Mouse (Mus musculus): ENCODE results near the gene Sh3bgrl3. TPM values are rescaled to one million over a fixed set of nuclear protein-coding genes. Genes with fewer than 3 reads are reported as not detected.

The Sh3bgrl3 gene
- polyA plus RNA-seq, 1 experiment from 2014 or later = 312 TPM

DNA sequence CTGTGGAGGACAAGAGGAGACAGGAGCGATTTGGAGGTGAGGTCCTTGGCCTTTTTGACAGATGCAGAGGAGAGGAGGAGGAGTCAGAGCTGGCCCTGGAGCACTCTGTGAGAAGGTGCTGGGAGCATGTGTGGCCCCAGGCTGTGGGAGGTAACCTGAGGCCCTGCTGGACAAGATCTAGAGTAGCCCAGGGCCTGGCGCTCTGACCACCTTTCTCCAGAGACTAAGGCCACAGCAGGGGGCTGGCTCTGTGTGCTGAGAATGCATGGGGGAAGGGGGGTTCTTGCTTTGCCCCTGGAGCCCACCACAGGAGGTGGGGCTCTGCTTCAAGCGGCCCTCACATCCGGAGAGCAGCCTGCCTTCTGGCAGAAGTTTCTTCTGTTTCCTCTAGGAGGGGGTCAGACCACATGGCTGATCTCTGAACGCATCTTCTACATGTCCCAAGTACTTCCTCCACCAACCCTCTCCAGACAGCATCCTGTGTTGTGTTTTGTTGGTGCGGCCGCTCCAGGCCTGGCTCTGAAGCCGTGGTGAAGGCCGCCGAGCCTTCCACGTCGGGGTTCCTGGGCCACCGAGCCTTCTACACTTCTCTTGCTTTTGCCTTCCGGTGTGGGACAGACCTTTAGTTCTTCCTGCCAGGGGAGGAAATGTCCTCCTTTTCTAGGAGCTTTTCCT lies 10.3 kb downstream of the Sh3bgrl3 start:
- Histone ChIP-seq H3K4me2 (no peak overlapping the region), H3K4me1 (ENCODE audit: control insufficient read depth, insufficient read depth, low read length) (peaks cover 8% of the 10 kb centered on the region), H3K27ac (ENCODE audit: low read depth, low read length) (no peak overlapping the region), H3K36me3 (ENCODE audit: control insufficient read depth, insufficient read depth, low read length) (no peaks in the 10 kb centered on the region), H3K4me3 (ENCODE audit: low read depth, low read length) (no peak overlapping the region), H3K9me3 (ENCODE audit: control insufficient read depth, low read length) (no peaks in the 10 kb centered on the region), H3K27me3 (ENCODE audit: control insufficient read depth, insufficient read depth, low read length) (no peaks in the 10 kb centered on the region), H3K9ac (ENCODE audit: low read length) (no peak overlapping the region)
- ATAC-seq (ENCODE audit: low FRiP score) (no peak), DNase-seq (ENCODE audit: low spot score, missing footprints) (no peak)
- WGBS = 76% methylated on average over 14 of the region's 14 CpGs

DNA sequence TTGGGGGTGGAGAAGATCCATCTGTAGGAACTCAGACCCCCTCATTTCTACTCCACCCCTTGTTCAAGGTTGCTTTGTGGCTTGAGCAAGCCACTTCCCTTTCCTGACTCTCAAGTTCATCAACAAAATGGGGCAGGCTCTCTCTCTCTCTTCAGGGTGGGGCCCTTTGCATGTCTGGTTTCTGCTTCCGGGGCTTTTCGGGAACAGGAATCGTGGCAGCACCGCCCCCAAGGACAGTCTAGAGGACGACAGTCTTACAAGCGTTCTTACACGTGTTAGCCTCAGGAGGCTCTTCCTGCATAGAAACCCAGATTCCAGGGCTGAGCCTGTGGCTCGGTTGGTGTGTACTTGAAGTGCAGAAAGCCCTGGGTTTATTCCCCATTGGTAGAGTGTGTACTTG lies 11.6 kb downstream of the Sh3bgrl3 start:
- H3K9ac ChIP-seq (ENCODE audit: low read length) = no peak overlapping the region
- DNase-seq (ENCODE audit: low spot score, missing footprints) = peak; percentile 77
- no peak overlapping the region for H3K4me2 ChIP-seq
- no peak for ATAC-seq (ENCODE audit: low FRiP score)
- no peaks in the 10 kb centered on the region for H3K9me3 ChIP-seq (ENCODE audit: control insufficient read depth, low read length)
- 90% methylated on average over 8 of the region's 8 CpGs for WGBS
- H3K4me1 ChIP-seq (ENCODE audit: control insufficient read depth, insufficient read depth, low read length) = peaks cover 12% of the 10 kb centered on the region
- no peaks in the 10 kb centered on the region for H3K27me3 ChIP-seq (ENCODE audit: control insufficient read depth, insufficient read depth, low read length)
- no peak overlapping the region for H3K27ac ChIP-seq (ENCODE audit: low read depth, low read length)
- H3K36me3 ChIP-seq (ENCODE audit: control insufficient read depth, insufficient read depth, low read length) = no peaks in the 10 kb centered on the region
- H3K4me3 ChIP-seq (ENCODE audit: low read depth, low read length) = no peak overlapping the region

DNA sequence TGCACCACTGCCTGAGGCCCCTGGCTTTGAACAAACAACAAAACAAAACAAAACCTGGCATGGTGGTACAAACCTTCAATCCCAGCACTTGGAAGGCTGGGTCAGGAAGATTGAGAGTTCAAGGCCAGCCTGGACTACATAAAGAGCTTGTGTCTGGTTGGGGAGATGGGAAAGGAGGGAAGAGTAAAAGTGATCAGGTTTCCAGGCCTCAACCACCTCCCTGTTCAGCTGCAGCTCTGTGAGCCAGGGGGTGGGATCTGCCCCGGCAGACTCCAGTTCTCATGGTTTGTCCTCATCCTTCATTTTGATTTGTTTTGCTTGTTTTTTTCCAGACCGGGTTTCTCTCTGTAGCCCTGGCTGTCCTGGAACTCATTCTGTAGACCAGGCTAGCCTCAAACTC lies 12.1 kb downstream of the Sh3bgrl3 start:
- Histone ChIP-seq H3K9ac (ENCODE audit: low read length) (no peak overlapping the region), H3K27ac (ENCODE audit: low read depth, low read length) (no peak overlapping the region), H3K27me3 (ENCODE audit: control insufficient read depth, insufficient read depth, low read length) (no peaks in the 10 kb centered on the region), H3K4me3 (ENCODE audit: low read depth, low read length) (no peak overlapping the region), H3K9me3 (ENCODE audit: control insufficient read depth, low read length) (no peaks in the 10 kb centered on the region), H3K36me3 (ENCODE audit: control insufficient read depth, insufficient read depth, low read length) (no peaks in the 10 kb centered on the region), H3K4me2 (no peak overlapping the region), H3K4me1 (ENCODE audit: control insufficient read depth, insufficient read depth, low read length) (peaks cover 12% of the 10 kb centered on the region)
- 90% methylated on average over 2 of the region's 2 CpGs for WGBS
- no peak for DNase-seq (ENCODE audit: low spot score, missing footprints)
- no peak for ATAC-seq (ENCODE audit: low FRiP score)

DNA sequence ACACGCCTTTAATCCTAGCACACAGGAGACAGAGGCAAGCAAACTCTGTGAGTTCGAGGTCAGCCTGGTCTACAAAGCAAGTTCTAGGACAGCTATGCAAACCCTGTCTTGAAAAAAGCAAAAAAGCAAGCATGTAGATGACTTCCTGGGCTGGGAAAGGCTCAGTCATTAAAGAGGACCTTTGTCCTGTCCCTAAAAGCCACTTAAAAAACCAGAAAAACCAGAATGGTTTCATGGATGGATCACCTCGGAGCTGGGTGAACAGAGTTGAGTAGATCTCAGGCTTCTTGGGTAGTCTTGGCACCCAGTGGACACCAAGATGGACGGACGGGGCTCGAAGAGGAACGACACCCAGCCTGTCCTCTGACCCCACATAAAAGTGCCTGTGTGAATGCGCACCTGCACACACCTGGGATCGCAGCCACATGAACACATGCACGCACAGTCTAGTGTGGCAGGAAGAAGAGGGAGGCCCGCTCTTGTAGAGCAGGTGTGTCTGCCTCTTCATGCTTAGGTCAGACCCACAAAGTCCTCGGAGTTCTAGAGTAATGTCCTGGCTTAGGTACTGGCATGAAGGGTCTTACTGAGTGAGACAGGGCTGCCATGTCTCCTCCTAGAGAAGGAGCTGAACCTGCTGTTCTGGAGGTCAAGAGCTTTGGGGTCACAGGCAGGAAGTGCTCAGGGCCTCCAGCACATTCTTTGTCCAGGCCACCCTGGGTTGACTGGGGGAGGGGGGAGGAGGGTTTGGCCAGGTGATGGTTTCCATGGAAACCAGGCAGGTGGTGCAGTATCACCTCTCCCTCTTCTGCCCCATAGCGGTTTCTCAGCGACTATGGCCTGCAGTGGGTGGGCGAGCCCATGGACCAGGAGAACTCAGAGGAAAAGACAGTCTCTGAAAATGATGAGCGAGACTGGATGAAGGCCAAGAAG lies 13.1 kb downstream of the Sh3bgrl3 start:
- Histone ChIP-seq H3K27me3 (ENCODE audit: control insufficient read depth, insufficient read depth, low read length) (no peaks in the 10 kb centered on the region), H3K4me2 (no peak overlapping the region), H3K9ac (ENCODE audit: low read length) (no peak overlapping the region), H3K27ac (ENCODE audit: low read depth, low read length) (no peak overlapping the region), H3K4me3 (ENCODE audit: low read depth, low read length) (no peak overlapping the region), H3K9me3 (ENCODE audit: control insufficient read depth, low read length) (no peaks in the 10 kb centered on the region), H3K36me3 (ENCODE audit: control insufficient read depth, insufficient read depth, low read length) (no peaks in the 10 kb centered on the region), H3K4me1 (ENCODE audit: control insufficient read depth, insufficient read depth, low read length) (peaks cover 12% of the 10 kb centered on the region)
- WGBS = 90% methylated on average over 16 of the region's 16 CpGs
- DNase-seq (ENCODE audit: low spot score, missing footprints) = no peak
- ATAC-seq (ENCODE audit: low FRiP score) = no peak

GRCm38 (mm10) chr4:134114038-134114437 lies 14.6 kb downstream of the Sh3bgrl3 start:
- no peak overlapping the region for H3K27ac ChIP-seq (ENCODE audit: low read depth, low read length)
- H3K4me1 ChIP-seq (ENCODE audit: control insufficient read depth, insufficient read depth, low read length) = peaks cover 12% of the 10 kb centered on the region
- H3K36me3 ChIP-seq (ENCODE audit: control insufficient read depth, insufficient read depth, low read length) = no peaks in the 10 kb centered on the region
- WGBS = 91% methylated on average over 4 of the region's 4 CpGs
- H3K27me3 ChIP-seq (ENCODE audit: control insufficient read depth, insufficient read depth, low read length) = no peaks in the 10 kb centered on the region
- ATAC-seq (ENCODE audit: low FRiP score) (no peak), DNase-seq (ENCODE audit: low spot score, missing footprints) (no peak)
- no peaks in the 10 kb centered on the region for H3K9me3 ChIP-seq (ENCODE audit: control insufficient read depth, low read length)
- H3K4me3 ChIP-seq (ENCODE audit: low read depth, low read length) = no peak overlapping the region
- H3K9ac ChIP-seq (ENCODE audit: low read length) = no peak overlapping the region
- no peak overlapping the region for H3K4me2 ChIP-seq

GRCm38 (mm10) chr4:134113356-134113994 lies 15.1 kb downstream of the Sh3bgrl3 start:
- WGBS = 39% methylated on average over 10 of the region's 10 CpGs
- Histone ChIP-seq H3K9me3 (ENCODE audit: control insufficient read depth, low read length) (no peaks in the 10 kb centered on the region), H3K9ac (ENCODE audit: low read length) (peak overlapping the region; percentile 47; the same call in 1 of the 2 replicates), H3K4me3 (ENCODE audit: low read depth, low read length) (no peak overlapping the region), H3K36me3 (ENCODE audit: control insufficient read depth, insufficient read depth, low read length) (no peaks in the 10 kb centered on the region), H3K4me2 (no peak overlapping the region), H3K4me1 (ENCODE audit: control insufficient read depth, insufficient read depth, low read length) (peaks cover 12% of the 10 kb centered on the region), H3K27ac (ENCODE audit: low read depth, low read length) (no peak overlapping the region; the same call in 1 of the 2 replicates), H3K27me3 (ENCODE audit: control insufficient read depth, insufficient read depth, low read length) (no peaks in the 10 kb centered on the region)
- peak; percentile 73 for ATAC-seq (ENCODE audit: low FRiP score)
- DNase-seq (ENCODE audit: low spot score, missing footprints) = peak; percentile 85

DNA sequence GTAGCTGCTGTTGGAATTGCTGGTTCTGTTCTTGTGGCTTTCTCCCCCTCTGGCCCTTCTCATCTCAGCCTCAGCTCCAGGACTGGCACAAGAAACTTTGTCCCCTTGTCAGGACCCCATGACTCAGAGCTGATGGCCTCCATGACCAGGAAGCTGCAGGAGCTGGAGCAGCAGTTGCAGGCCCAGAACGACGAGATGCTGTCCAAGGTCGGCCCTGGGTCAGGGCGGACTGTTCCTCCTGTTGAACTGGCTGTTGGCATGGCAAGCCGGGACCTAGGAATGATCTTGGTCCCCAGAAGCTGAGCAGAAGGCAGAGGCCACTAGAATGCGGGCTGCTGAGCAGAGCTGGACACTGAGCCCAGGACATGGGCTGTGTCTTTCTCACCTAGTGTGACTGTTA lies 16.2 kb downstream of the Sh3bgrl3 start:
- 81% methylated on average over 6 of the region's 6 CpGs for WGBS
- DNase-seq (ENCODE audit: low spot score, missing footprints) = peak; percentile 33
- H3K27ac ChIP-seq (ENCODE audit: low read depth, low read length) = no peak overlapping the region
- H3K9ac ChIP-seq (ENCODE audit: low read length) = no peak overlapping the region
- no peaks in the 10 kb centered on the region for H3K27me3 ChIP-seq (ENCODE audit: control insufficient read depth, insufficient read depth, low read length)
- no peaks in the 10 kb centered on the region for H3K9me3 ChIP-seq (ENCODE audit: control insufficient read depth, low read length)
- no peak for ATAC-seq (ENCODE audit: low FRiP score)
- no peak overlapping the region for H3K4me2 ChIP-seq
- H3K4me1 ChIP-seq (ENCODE audit: control insufficient read depth, insufficient read depth, low read length) = peaks cover 12% of the 10 kb centered on the region
- H3K4me3 ChIP-seq (ENCODE audit: low read depth, low read length) = no peak overlapping the region
- H3K36me3 ChIP-seq (ENCODE audit: control insufficient read depth, insufficient read depth, low read length) = no peaks in the 10 kb centered on the region

DNA sequence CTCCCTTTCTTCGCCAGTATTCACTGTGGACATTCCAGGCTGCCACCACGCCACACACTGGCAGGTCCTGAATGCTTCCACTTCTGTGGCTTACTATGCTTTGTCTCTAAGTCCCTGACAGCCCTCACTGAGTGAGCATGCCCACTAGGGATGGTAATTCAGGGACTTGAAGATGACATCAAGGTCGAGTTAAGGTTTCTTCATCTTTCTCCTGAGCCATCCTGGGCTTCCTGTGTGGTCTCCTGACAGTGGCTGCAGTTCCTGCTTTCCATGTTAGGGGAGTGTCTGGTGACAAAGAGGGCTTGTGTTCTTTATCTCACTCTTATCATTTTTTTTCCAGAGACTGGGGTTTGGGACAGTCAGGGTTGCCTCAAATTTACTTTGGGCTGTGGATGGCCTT lies 17.9 kb downstream of the Sh3bgrl3 start:
- Histone ChIP-seq H3K27ac (ENCODE audit: low read depth, low read length) (no peak overlapping the region), H3K9me3 (ENCODE audit: control insufficient read depth, low read length) (no peaks in the 10 kb centered on the region), H3K4me3 (ENCODE audit: low read depth, low read length) (no peak overlapping the region), H3K36me3 (ENCODE audit: control insufficient read depth, insufficient read depth, low read length) (no peaks in the 10 kb centered on the region), H3K9ac (ENCODE audit: low read length) (no peak overlapping the region), H3K4me2 (no peak overlapping the region), H3K27me3 (ENCODE audit: control insufficient read depth, insufficient read depth, low read length) (no peaks in the 10 kb centered on the region), H3K4me1 (ENCODE audit: control insufficient read depth, insufficient read depth, low read length) (peaks cover 12% of the 10 kb centered on the region)
- no peak for DNase-seq (ENCODE audit: low spot score, missing footprints)
- no peak for ATAC-seq (ENCODE audit: low FRiP score)
- WGBS = 61% methylated on average over 3 of the region's 3 CpGs

DNA sequence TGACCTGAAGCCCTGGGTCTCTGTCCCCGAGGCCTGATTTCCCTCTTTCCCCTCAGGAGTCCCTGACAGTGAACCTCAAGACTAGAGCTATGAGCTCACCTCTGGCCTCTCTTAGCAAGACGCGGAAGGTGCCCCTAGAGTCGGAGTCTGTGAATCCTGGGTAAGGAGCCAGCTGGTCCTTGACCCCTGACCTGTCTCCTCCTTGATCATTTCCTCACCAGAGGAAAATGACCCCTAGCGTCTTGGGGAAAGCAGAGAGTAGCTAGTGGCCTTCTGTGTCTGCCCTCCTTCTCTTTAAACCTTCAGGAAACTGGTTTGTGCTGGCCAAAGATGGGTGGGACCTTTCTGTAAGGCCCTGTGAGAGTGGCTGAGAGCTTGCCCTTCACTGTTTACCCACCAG lies 20.4 kb downstream of the Sh3bgrl3 start:
- H3K4me1 ChIP-seq (ENCODE audit: control insufficient read depth, insufficient read depth, low read length) = peaks cover 3% of the 10 kb centered on the region
- H3K4me3 ChIP-seq (ENCODE audit: low read depth, low read length) = no peak overlapping the region
- H3K9ac ChIP-seq (ENCODE audit: low read length) = no peak overlapping the region
- 69% methylated on average over 5 of the region's 5 CpGs for WGBS
- H3K36me3 ChIP-seq (ENCODE audit: control insufficient read depth, insufficient read depth, low read length) = no peaks in the 10 kb centered on the region
- ATAC-seq (ENCODE audit: low FRiP score) = no peak
- H3K9me3 ChIP-seq (ENCODE audit: control insufficient read depth, low read length) = no peaks in the 10 kb centered on the region
- no peaks in the 10 kb centered on the region for H3K27me3 ChIP-seq (ENCODE audit: control insufficient read depth, insufficient read depth, low read length)
- no peak for DNase-seq (ENCODE audit: low spot score, missing footprints)
- H3K27ac ChIP-seq (ENCODE audit: low read depth, low read length) = no peak overlapping the region
- H3K4me2 ChIP-seq = no peak overlapping the region
